Mouse (Mus musculus) liver, adult 2 months (tissue): ENCODE measurements around the gene Hspa4l. TPM values are rescaled to one million over a fixed set of nuclear protein-coding genes. Genes with fewer than 3 reads are reported as not detected.
"Not testable (repeated sequence)": the region's sequence is repeated elsewhere in the genome, so short reads cannot be mapped to it uniquely, and the experiment has no call there.

Experiments
- DNase-seq: peaks from one replicate; pipeline ENCODE4 v3.0.0-alpha.2; 2011; ENCODE audit warnings: low read depth, low spot score; ENCODE audit errors: extremely low read depth
- H3K27ac ChIP-seq: fragments of 200-500 bp; replicated peaks from 2 replicates; pipeline ENCODE4 v1.5.1; 2012; ENCODE audit warnings: low read depth, mild to moderate bottlenecking, control low read depth, inconsistent platforms, low read length; ENCODE audit not compliant: insufficient read depth
- H3K27me3 ChIP-seq: fragments of 200-500 bp; 2 replicates; pipeline ENCODE4 v1.6.1; 2012; ENCODE audit warnings: mild to moderate bottlenecking, moderate library complexity, low read length, inconsistent platforms; ENCODE audit not compliant: control insufficient read depth, insufficient read depth
- H3K36me3 ChIP-seq: fragments of 200-500 bp; 2 replicates; pipeline ENCODE4 v1.6.1; 2012; ENCODE audit warnings: low read length, inconsistent platforms; ENCODE audit not compliant: control insufficient read depth, insufficient read depth
- H3K4me1 ChIP-seq: fragments of 200-500 bp; 2 replicates; pipeline ENCODE4 v1.6.1; 2011; ENCODE audit warnings: low read length; ENCODE audit not compliant: control insufficient read depth, insufficient read depth
- H3K4me3 ChIP-seq: fragments of 200-500 bp; 2 replicates; pipeline ENCODE4 v1.5.1; 2011; ENCODE audit warnings: low read depth, mild to moderate bottlenecking, control low read depth, low read length, moderate library complexity; ENCODE audit not compliant: insufficient read depth
- H3K79me2 ChIP-seq: fragments of 200-500 bp; 2 replicates; pipeline ENCODE4 v1.6.1; 2012; ENCODE audit warnings: inconsistent platforms, mild to moderate bottlenecking, low read length, moderate library complexity; ENCODE audit not compliant: control insufficient read depth, insufficient read depth
- H3K9ac ChIP-seq: fragments of 200-500 bp; 2 replicates; pipeline ENCODE4 v1.6.1; 2012; ENCODE audit warnings: low read depth, mild to moderate bottlenecking, control low read depth, inconsistent platforms, low read length
- CTCF ChIP-seq: fragments of 200-500 bp; IDR thresholded peaks from 2 replicates; pipeline ENCODE4 v1.5.1; 2011; ENCODE audit warnings: low read depth, low read length, control low read depth
- POLR2A ChIP-seq: fragments of 200-500 bp; IDR thresholded peaks from 2 replicates; pipeline ENCODE4 v1.6.1; 2011; ENCODE audit warnings: low read length, control low read depth; ENCODE audit not compliant: insufficient read depth; ENCODE audit errors: extremely low read depth
- WGBS: fragments of 180-500 bp; shearing (Covaris S2); methylation state at CpG from one replicate; pipeline ENCODE4 v1.1.7; 2018; 5-methylcytosine and 5-hydroxymethylcytosine counted together
- polyA plus RNA-seq: library from polyadenylated mRNA; depleted of rRNA; stranded (reverse); fragments of >200 nt; gene quantifications from 2 replicates; pipeline ENCODE4 v1.2.3, GENCODE M21; 2012; rRNA removed
- total RNA-seq: library from RNA; depleted of rRNA; stranded (reverse); fragments of >200 nt; gene quantifications from 2 replicates; pipeline ENCODE4 v1.2.3, GENCODE M21; 2014; rRNA removed

Gene Hspa4l
- total and polyA plus RNA-seq, 2 experiments, result 6.9 to 10.3 TPM

DNA sequence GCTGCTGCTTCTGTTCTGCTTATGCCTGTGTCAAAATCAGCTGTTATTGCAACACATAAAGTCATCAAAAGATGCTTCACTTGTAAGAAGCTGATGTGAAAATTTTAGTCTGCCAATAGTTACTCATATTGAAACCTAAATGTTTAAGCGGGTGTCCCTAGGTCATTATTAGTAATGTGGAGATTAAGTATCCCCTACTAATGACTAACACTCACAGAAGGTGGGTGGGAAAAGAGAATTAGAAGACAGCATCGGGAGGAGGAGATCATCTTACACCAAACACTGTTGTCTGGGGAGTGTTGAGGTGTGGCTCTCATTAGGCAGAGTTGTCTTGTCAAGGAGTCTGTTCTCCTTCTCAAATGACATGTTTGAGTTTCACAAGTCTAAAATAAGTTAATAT is 62.6 kb downstream of the Hspa4l start:
- no peak overlapping the region for H3K4me3 ChIP-seq
- 89% methylated on average over 2 of the region's 2 CpGs for WGBS
- peaks cover 7% of the 10 kb centered on the region for H3K36me3 ChIP-seq
- no peak for DNase-seq
- no peak overlapping the region for H3K27ac ChIP-seq
- no peaks in the 10 kb centered on the region for H3K79me2 ChIP-seq
- no peak overlapping the region for H3K9ac ChIP-seq
- TF ChIP-seq CTCF (no peak), POLR2A (no peak)
- H3K27me3 ChIP-seq, result no peaks in the 10 kb centered on the region
- no peaks in the 10 kb centered on the region for H3K4me1 ChIP-seq

DNA sequence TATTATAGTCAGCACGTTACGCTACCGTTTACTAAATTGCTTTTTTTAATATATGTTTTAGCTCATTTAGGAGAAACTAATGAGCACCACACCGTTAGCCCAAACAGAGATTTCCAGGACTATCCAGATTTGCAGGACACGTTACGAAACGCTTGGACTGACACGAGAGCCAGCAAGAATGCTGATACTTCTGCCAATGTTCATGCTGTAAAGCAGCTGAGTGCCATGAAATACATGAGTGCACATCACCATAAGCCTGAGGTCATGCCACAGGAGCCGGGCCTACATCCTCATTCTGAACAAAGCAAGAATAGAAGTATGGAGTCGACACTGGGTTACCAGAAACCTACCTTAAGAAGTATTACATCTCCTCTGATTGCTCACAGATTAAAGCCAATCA is 64.4 kb downstream of the Hspa4l start:
- Histone ChIP-seq H3K9ac (no peak overlapping the region), H3K4me1 (no peaks in the 10 kb centered on the region), H3K27ac (no peak overlapping the region), H3K36me3 (peaks cover 7% of the 10 kb centered on the region), H3K27me3 (no peaks in the 10 kb centered on the region), H3K4me3 (no peak overlapping the region), H3K79me2 (no peaks in the 10 kb centered on the region)
- DNase-seq, result no peak
- WGBS, result 86% methylated on average over 10 of the region's 10 CpGs
- TF ChIP-seq POLR2A (no peak), CTCF (no peak)

DNA sequence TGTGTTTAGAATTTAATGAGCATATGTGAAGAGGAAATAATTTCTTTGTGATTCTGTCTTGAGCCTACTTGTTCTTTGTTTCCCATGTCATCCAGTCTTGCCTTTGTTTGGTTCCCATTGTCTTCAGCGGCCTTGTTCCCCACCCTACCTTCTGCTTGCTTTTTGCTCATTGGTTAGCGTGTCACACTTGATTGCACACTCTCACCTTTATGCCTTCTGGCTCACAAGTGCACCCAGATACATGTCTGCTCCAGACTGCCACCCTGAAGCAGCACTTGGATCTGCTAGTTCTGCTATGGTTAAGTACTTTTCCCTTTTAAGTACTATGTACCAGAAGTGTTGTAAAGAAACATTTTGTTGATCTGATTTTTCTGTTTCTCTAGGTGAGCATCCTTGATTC is 65.6 kb downstream of the Hspa4l start:
- Histone ChIP-seq H3K36me3 (peaks cover 9% of the 10 kb centered on the region), H3K9ac (no peak overlapping the region), H3K27ac (no peak overlapping the region), H3K4me1 (no peaks in the 10 kb centered on the region), H3K27me3 (no peaks in the 10 kb centered on the region), H3K4me3 (no peak overlapping the region), H3K79me2 (no peaks in the 10 kb centered on the region)
- WGBS, result 92% methylated on average over 2 of the region's 2 CpGs
- DNase-seq, result no peak
- no peak for TF ChIP-seq POLR2A
- TF ChIP-seq CTCF, result no peak

DNA sequence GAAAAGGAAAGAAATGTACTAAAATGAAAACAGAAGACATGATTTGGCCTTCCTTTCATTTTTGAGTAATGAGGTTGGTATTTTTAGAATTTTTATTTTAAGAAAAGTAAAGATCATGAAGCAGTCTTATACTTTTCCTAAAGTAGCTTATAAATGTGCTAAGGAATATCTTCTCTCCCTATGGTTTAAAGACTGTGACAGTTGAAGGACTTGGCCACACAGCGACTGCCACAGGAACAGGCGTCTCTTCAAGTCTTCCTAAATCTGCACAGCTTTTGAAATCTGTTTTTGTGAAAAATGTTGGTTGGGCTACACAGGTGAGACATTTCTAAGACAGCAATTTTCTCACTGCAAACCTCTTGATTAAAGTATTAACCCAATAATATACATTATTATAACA is 69.0 kb downstream of the Hspa4l start:
- 99% methylated on average over 2 of the region's 2 CpGs for WGBS
- no peaks in the 10 kb centered on the region for H3K27me3 ChIP-seq
- no peak for DNase-seq
- H3K36me3 ChIP-seq, result peaks cover 4% of the 10 kb centered on the region
- H3K9ac ChIP-seq, result no peak overlapping the region
- TF ChIP-seq POLR2A (no peak), CTCF (no peak)
- no peaks in the 10 kb centered on the region for H3K4me1 ChIP-seq
- H3K4me3 ChIP-seq, result no peak overlapping the region
- H3K27ac ChIP-seq, result no peak overlapping the region
- H3K79me2 ChIP-seq, result no peaks in the 10 kb centered on the region

DNA sequence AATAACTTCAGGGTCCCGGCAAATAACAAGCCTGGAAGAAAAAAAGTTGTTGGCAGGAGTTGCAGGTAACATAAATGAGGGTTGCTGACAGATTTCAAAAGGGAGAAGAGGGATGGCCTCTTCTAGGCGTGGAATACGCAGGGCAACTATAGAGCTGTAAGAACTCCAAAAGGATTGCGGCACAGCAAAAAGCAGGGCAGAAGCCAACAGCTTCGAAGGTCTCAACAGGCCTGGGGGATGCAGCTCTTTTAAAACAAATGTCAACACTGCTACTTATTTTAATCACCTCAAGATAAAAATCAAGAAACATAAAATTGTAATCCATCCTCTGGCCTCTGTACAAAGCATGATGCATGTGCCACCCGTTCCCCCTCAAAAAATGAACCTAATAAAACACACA is 101.2 kb downstream of the Hspa4l start:
- 70% methylated on average over 6 of the region's 6 CpGs for WGBS
- not testable (repeated sequence) for H3K79me2 ChIP-seq, H3K27me3 ChIP-seq, H3K36me3 ChIP-seq, H3K4me3 ChIP-seq, H3K9ac ChIP-seq, H3K4me1 ChIP-seq
- DNase-seq, result peak; percentile 46
- peak overlapping the region; percentile 10 for H3K27ac ChIP-seq

Other genes starting within 250 kb of the Hspa4l start
- gene Intu, start 213.2 kb upstream of the Hspa4l start, total RNA-seq, result 1.7 and 2.2 TPM in 2 replicates
- 0.82 and 1.2 TPM in 2 replicates for gene Intu, start 213.2 kb upstream of the Hspa4l start, polyA plus RNA-seq
- gene Slc25a31, start 35.6 kb upstream of the Hspa4l start, total RNA-seq, result 0.07 TPM in 1 of 2 replicates, not detected in the other
- gene Slc25a31, start 35.6 kb upstream of the Hspa4l start, polyA plus RNA-seq, result 0.07 TPM in 1 of 2 replicates, not detected in the other
- gene Plk4, start 55.5 kb downstream of the Hspa4l start, total RNA-seq, result 1.2 and 1.6 TPM in 2 replicates
- 0.17 and 0.57 TPM in 2 replicates for gene Plk4, start 55.5 kb downstream of the Hspa4l start, polyA plus RNA-seq
- gene Mfsd8, start 102.4 kb downstream of the Hspa4l start, total RNA-seq, result 9.9 and 10.4 TPM in 2 replicates
- gene Mfsd8, start 102.4 kb downstream of the Hspa4l start, polyA plus RNA-seq, result 2.8 and 3.5 TPM in 2 replicates
- 23.6 and 29.4 TPM in 2 replicates for gene Abhd18, start 102.5 kb downstream of the Hspa4l start, total RNA-seq
- 4.8 and 6.8 TPM in 2 replicates for gene Abhd18, start 102.5 kb downstream of the Hspa4l start, polyA plus RNA-seq
- not detected in 2 replicates for gene 1700034I23Rik, start 158.0 kb downstream of the Hspa4l start, total RNA-seq
- not detected in 2 replicates for gene 1700034I23Rik, start 158.0 kb downstream of the Hspa4l start, polyA plus RNA-seq
- gene Larp1b, start 205.3 kb downstream of the Hspa4l start, total RNA-seq, result 72.3 and 81.2 TPM in 2 replicates
- gene Larp1b, start 205.3 kb downstream of the Hspa4l start, polyA plus RNA-seq, result 20.3 and 24.3 TPM in 2 replicates